Mouse (Mus musculus): ENCODE measurements around the gene Lrrc10b. TPM values are rescaled to one million over a fixed set of nuclear protein-coding genes. Genes with fewer than 3 reads are reported as not detected.

Lrrc10b gene
- polyA plus RNA-seq (2015; fragmentation: Nextera tagmentation; extraction: Ambion mirVana), result 3.7 and 3.9 TPM in 2 replicates

DNA sequence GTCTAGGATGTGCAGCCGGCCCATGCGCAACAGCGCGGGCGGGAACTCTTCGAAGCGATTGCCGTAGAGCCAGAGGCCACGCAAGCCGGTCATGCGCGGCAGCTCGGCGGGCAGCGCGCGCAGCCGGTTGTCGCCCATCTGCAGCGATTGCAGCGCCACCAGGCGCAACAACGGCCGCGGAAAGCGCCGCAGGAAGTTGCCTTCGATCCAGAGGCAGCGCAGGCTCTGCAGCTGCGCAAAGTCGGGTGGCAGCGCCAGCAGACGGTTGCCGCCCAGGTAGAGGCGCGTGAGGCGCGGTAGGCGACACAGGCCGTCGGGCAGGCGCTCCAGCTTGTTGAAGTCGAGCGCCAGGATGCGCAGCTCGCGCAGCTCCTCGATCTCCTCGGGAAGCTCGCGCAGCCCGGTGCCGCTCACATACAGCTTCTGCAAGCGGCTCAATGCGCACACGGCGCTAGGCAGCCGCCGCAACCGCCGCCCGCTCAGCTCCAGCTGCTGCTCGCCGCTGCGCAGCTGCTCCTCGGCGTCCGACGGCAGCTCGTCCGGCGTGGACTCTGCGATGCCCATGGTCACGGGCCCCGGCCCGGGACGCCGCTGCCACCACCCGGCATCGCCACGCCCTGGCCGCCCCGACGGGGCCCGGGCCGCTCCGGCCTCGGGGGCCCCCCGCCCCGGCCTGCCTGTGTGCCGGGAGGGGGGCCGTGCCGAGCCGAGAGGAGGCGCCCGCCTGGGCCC lies at the start of gene Lrrc10b:
Lrrc10b (minus strand) TSS at position 722 of the 732 bp plus-strand sequence.
- no peak for TF ChIP-seq EP300 (IDR thresholded peaks at IDR 0.05)
- peak; percentile 66 for TF ChIP-seq CTCF (IDR thresholded peaks at IDR 0.05)
- Histone ChIP-seq H3K4me2 (replicated peaks; ENCODE audit: low read depth, low read length) (peak within 1 kb of the TSS; percentile 72), H3K9ac (replicated peaks; ENCODE audit: low read depth) (no peak within 1 kb of the TSS), H3K4me1 (ENCODE audit: insufficient read depth, low read depth, low read length) (peaks cover 6% of the 10 kb centered on the region), H3K9me3 (ENCODE audit: low read length) (no peaks in the 10 kb centered on the region), H3K4me3 (ENCODE audit: low read depth, low read length) (peak within 1 kb of the TSS; percentile 41), H3K27me3 (replicated peaks; ENCODE audit: insufficient read depth, low read length) (peaks cover 29% of the 10 kb centered on the region), H3K27ac (ENCODE audit: low read length) (peak within 1 kb of the TSS; percentile 20; the same call in 1 of the 2 replicates), H3K36me3 (ENCODE audit: insufficient read depth, low read length) (no peaks in the 10 kb centered on the region)
- under 1% methylated on average over 70 of the region's 96 CpGs for WGBS
- DNase-seq (ENCODE audit: low spot score) (peak; percentile 78), ATAC-seq (peak; percentile 59)

DNA sequence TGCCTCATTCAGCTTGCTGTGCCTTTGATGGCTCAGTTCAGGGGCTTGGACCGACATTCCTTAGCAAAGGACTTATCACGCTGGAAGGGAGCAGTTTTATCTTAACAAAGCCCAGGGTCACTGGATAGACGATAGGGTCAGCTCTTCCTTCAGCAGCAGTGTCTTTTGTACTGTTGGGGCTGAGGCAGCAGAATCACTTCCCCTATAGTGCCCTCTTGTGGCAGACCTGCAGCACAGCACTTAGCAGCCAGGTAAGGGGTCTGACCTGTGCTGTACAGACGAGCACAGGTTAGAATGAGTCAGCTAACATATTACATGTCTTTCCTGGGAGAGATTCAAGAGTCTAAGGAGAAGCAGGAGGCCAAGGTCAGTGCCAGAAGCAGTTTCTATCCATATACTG lies 45.3 kb upstream of the Lrrc10b start:
- Histone ChIP-seq H3K4me1 (ENCODE audit: insufficient read depth, low read depth, low read length) (no peaks in the 10 kb centered on the region), H3K4me2 (replicated peaks; ENCODE audit: low read depth, low read length) (no peak overlapping the region), H3K4me3 (ENCODE audit: low read depth, low read length) (no peak overlapping the region), H3K27me3 (replicated peaks; ENCODE audit: insufficient read depth, low read length) (no peaks in the 10 kb centered on the region), H3K36me3 (ENCODE audit: insufficient read depth, low read length) (peaks cover 10% of the 10 kb centered on the region; the same call in 1 of the 2 replicates), H3K27ac (ENCODE audit: low read length) (no peak overlapping the region), H3K9ac (replicated peaks; ENCODE audit: low read depth) (no peak overlapping the region), H3K9me3 (ENCODE audit: low read length) (no peaks in the 10 kb centered on the region)
- TF ChIP-seq CTCF (IDR thresholded peaks at IDR 0.05), result peak; percentile 93
- no peak for TF ChIP-seq EP300 (IDR thresholded peaks at IDR 0.05)
- 8% methylated on average over 4 of the region's 4 CpGs for WGBS
- ATAC-seq, result peak; percentile 62
- peak; percentile 55 for DNase-seq (ENCODE audit: low spot score)

DNA sequence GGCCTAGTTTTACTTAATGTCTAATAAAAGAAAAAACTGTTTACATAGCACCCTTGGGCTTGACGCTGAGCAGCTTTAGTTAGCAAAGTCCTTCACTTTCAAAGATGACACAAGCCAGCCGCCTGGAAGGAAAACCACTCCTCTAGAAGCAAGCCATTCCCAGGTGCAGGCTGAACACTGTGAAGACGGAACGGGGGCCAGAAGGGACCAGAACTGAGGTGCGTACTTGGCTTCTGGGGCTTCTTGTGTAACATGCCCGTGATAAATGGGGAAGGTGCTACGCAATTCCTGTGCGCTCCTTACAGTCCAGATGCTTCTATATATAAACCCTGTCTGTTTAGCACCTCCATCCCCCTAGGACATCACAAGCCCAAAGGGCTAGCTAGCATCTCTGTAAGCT lies 43.3 kb upstream of the Lrrc10b start:
- ATAC-seq (no peak), DNase-seq (ENCODE audit: low spot score) (no peak)
- Histone ChIP-seq H3K27ac (ENCODE audit: low read length) (no peak overlapping the region), H3K4me2 (replicated peaks; ENCODE audit: low read depth, low read length) (no peak overlapping the region), H3K9ac (replicated peaks; ENCODE audit: low read depth) (no peak overlapping the region), H3K36me3 (ENCODE audit: insufficient read depth, low read length) (peaks cover 10% of the 10 kb centered on the region; the same call in 1 of the 2 replicates), H3K4me1 (ENCODE audit: insufficient read depth, low read depth, low read length) (no peaks in the 10 kb centered on the region), H3K4me3 (ENCODE audit: low read depth, low read length) (no peak overlapping the region), H3K27me3 (replicated peaks; ENCODE audit: insufficient read depth, low read length) (no peaks in the 10 kb centered on the region), H3K9me3 (ENCODE audit: low read length) (no peaks in the 10 kb centered on the region)
- 85% methylated on average over 8 of the region's 8 CpGs for WGBS
- TF ChIP-seq CTCF (IDR thresholded peaks at IDR 0.05) (no peak), EP300 (IDR thresholded peaks at IDR 0.05) (no peak)

DNA sequence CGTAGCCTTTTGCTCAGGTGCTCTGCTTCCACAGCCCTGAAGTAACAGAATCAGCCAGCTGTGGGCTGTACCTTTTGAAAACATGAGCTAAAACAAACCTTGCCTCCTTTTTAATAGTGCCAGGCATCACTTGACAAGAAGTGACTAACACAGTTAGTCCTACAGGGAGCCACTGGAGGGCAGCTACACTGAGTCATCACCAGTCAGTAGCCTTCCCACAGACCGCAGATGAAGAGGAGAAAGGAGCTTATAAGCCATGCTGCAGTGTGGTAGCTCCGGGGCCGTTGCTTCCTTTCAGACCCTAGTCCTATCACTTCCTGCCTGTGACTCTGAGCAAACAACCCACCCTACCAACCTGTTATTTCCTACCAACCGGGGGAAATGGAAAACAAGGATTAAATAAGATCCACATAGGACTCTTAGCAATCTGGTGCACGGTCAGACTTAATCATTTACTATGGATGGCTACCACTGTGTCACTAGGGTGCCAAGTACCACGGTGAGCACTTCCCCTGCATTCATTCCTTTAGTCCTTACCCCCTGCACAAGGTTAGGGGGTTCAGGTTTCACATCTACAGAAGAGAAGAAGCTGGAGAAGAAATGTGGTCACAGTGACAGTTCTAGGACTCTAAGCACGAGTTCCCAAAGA lies 40.4 kb upstream of the Lrrc10b start:
- Histone ChIP-seq H3K4me1 (ENCODE audit: insufficient read depth, low read depth, low read length) (no peaks in the 10 kb centered on the region), H3K9ac (replicated peaks; ENCODE audit: low read depth) (no peak overlapping the region), H3K27ac (ENCODE audit: low read length) (no peak overlapping the region), H3K4me2 (replicated peaks; ENCODE audit: low read depth, low read length) (no peak overlapping the region), H3K9me3 (ENCODE audit: low read length) (no peaks in the 10 kb centered on the region), H3K4me3 (ENCODE audit: low read depth, low read length) (no peak overlapping the region), H3K27me3 (replicated peaks; ENCODE audit: insufficient read depth, low read length) (no peaks in the 10 kb centered on the region), H3K36me3 (ENCODE audit: insufficient read depth, low read length) (0 out of 2 replicates have a peak, but pooled peaks cover 6% of the 10 kb centered on the region)
- ATAC-seq (peak; percentile 53), DNase-seq (ENCODE audit: low spot score) (peak; percentile 32)
- WGBS, result 39% methylated on average over 8 of the region's 8 CpGs
- TF ChIP-seq CTCF (IDR thresholded peaks at IDR 0.05) (no peak), EP300 (IDR thresholded peaks at IDR 0.05) (no peak)

DNA sequence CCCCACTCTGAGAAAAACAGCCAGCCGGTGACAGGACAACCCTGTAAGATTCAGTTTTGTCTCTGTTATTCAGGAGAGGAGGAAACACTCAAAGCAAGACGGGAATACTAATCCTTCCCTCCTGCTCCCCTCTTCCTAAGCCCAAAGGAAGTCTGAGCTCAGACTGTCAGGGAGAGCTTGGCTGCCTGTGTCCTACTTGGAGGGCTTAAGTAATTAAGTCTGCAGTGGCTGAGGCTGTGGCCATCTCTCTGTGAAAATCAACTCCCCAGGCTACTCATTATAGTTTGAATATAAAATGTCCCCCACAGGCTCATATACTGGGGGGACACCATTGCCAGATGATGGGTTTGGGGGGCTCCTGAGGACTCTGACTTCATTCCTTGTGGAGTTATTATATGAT lies 39.7 kb upstream of the Lrrc10b start:
- 0 out of 2 replicates have a peak, but pooled peaks cover 6% of the 10 kb centered on the region for H3K36me3 ChIP-seq (ENCODE audit: insufficient read depth, low read length)
- no peak overlapping the region for H3K9ac ChIP-seq (replicated peaks; ENCODE audit: low read depth)
- H3K9me3 ChIP-seq (ENCODE audit: low read length), result no peaks in the 10 kb centered on the region
- TF ChIP-seq EP300 (IDR thresholded peaks at IDR 0.05) (no peak), CTCF (IDR thresholded peaks at IDR 0.05) (no peak)
- DNase-seq (ENCODE audit: low spot score) (no peak), ATAC-seq (no peak)
- H3K27ac ChIP-seq (ENCODE audit: low read length), result no peak overlapping the region
- H3K27me3 ChIP-seq (replicated peaks; ENCODE audit: insufficient read depth, low read length), result no peaks in the 10 kb centered on the region
- no peak overlapping the region for H3K4me2 ChIP-seq (replicated peaks; ENCODE audit: low read depth, low read length)
- no peaks in the 10 kb centered on the region for H3K4me1 ChIP-seq (ENCODE audit: insufficient read depth, low read depth, low read length)
- WGBS, result 71% methylated on average over 2 of the region's 2 CpGs
- no peak overlapping the region for H3K4me3 ChIP-seq (ENCODE audit: low read depth, low read length)

DNA sequence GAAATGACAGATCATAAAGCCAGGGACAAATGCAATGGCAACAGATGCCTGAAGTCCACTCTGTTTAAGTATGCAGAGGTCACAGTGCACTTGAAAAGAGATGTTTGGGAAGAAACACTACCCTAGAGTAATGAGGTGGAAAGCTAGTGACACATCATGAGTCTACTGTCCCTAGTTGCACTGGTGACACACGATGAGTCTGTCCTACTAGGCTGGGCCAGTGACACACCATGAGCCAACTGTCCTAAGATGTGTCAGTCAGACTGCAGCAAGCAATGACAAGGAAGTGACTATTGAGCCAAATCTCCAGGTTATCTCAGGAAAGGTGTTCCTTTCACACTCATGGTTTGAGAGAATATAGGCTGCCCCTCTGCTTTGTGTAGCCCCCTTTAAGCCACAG lies 38.4 kb upstream of the Lrrc10b start:
- Histone ChIP-seq H3K4me3 (ENCODE audit: low read depth, low read length) (no peak overlapping the region), H3K27me3 (replicated peaks; ENCODE audit: insufficient read depth, low read length) (no peaks in the 10 kb centered on the region), H3K4me2 (replicated peaks; ENCODE audit: low read depth, low read length) (no peak overlapping the region), H3K36me3 (ENCODE audit: insufficient read depth, low read length) (0 out of 2 replicates have a peak, but pooled peaks cover 6% of the 10 kb centered on the region), H3K4me1 (ENCODE audit: insufficient read depth, low read depth, low read length) (no peaks in the 10 kb centered on the region), H3K9ac (replicated peaks; ENCODE audit: low read depth) (no peak overlapping the region), H3K27ac (ENCODE audit: low read length) (no peak overlapping the region), H3K9me3 (ENCODE audit: low read length) (no peaks in the 10 kb centered on the region)
- DNase-seq (ENCODE audit: low spot score), result no peak
- 90% methylated on average over 1 of the region's 1 CpGs for WGBS
- no peak for ATAC-seq
- TF ChIP-seq CTCF (IDR thresholded peaks at IDR 0.05) (no peak), EP300 (IDR thresholded peaks at IDR 0.05) (no peak)

All from lung, postnatal 0 days (tissue).